8 mouse cellular contexts compared by ENCODE assay signal in the genomic region with DNA sequence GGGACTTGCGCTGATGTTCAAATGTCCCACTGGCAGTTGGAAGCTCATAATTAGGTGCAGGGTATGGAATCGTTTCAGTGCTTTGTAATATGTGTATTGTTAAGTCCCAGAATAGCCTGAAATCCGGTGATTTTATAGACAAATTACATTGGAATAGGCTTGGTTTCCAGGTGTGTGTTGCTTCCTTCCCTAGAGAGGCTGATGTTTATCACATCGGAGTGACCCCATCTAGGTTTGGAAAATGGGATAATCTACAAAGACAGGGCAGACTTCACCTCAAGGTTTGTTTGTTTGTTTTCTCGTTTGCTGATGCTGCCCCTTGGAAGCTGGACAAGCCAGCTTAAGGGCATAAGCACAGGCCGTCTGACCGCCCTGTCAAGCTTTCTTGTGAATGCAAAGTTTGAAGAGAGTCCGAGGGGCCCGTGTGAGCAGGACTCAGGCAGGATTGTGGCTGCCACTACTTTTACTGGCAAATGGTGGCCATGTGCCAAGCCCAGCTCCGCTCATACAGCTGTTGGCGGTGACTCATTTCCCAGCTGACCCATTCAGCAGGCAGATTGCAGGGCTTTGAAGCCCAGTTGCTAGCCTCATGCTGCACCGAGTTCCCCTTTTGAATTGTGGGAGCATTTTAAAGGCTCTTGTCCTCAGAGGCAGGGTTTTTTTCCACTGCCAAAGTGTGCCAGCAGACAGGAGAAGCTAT.
DNase-seq lines count a peak whose midpoint lies in the region; ATAC-seq and TF ChIP-seq lines count a peak whose summit lies in the region.

No protein-coding gene starts in this region.

- peak; percentile 73; the same call in 1 of the 2 replicates for TF ChIP-seq EP300 in heart, adult 2 months (IDR thresholded peaks at IDR 0.05; ENCODE audit: insufficient read depth, low read depth, low read length)

- no peaks in the 10 kb centered on the region for H3K79me2 ChIP-seq in heart, adult 2 months (replicated peaks; ENCODE audit: control insufficient read depth, insufficient read depth, low read length)

- TF ChIP-seq POLR2A in heart, adult 2 months (IDR thresholded peaks at IDR 0.05; ENCODE audit: insufficient read depth, low read depth, low read length): no peak
- TF ChIP-seq POLR2A in bone marrow macrophage, adult 2 months (IDR thresholded peaks at IDR 0.05; ENCODE audit: borderline replicate concordance, low read depth, low read length): no peak
- TF ChIP-seq POLR2A in thymus, adult 2 months (IDR thresholded peaks at IDR 0.05; ENCODE audit: control insufficient read depth, extremely low read depth, insufficient read depth, low read length, poor library complexity): no peak

- TF ChIP-seq CTCF in heart, adult 2 months (IDR thresholded peaks at IDR 0.05): no peak
- TF ChIP-seq CTCF in bone marrow macrophage, adult 2 months (IDR thresholded peaks at IDR 0.05; ENCODE audit: low read depth, low read length): no peak
- TF ChIP-seq CTCF in thymus, adult 2 months (IDR thresholded peaks at IDR 0.05; ENCODE audit: borderline replicate concordance, control insufficient read depth, extremely low read depth, insufficient read depth, low read length, poor library complexity): no peak

- no peak overlapping the region for H3K4me2 ChIP-seq in heart, embryonic 11.5 days

- no peak for ATAC-seq in heart, embryonic 11.5 days (replicated peaks; ENCODE audit: insufficient number of reproducible peaks, low FRiP score, low TSS enrichment)

- no peaks in the 10 kb centered on the region for H3K27me3 ChIP-seq in heart, adult 2 months (ENCODE audit: control insufficient read depth, insufficient read depth, low read length)
- no peaks in the 10 kb centered on the region for H3K27me3 ChIP-seq in heart, embryonic 11.5 days (ENCODE audit: control insufficient read depth, insufficient read depth, low read length)
- no peaks in the 10 kb centered on the region for H3K27me3 ChIP-seq in limb, embryonic 10.5 days (ENCODE audit: low read depth, poor library complexity, severe bottlenecking)
- no peaks in the 10 kb centered on the region for H3K27me3 ChIP-seq in thymus, adult 2 months (ENCODE audit: control insufficient read depth, insufficient read depth, low read length)

- H3K9me3 ChIP-seq in heart, embryonic 11.5 days (replicated peaks; ENCODE audit: control insufficient read depth, low read length): no peaks in the 10 kb centered on the region
- H3K9me3 ChIP-seq in limb, embryonic 10.5 days (replicated peaks): no peaks in the 10 kb centered on the region

- DNase-seq in heart, adult 2 months: peak; percentile 81 to 87
- peak; percentile 33 to 36 for DNase-seq in frontal cortex, postnatal 25 days (ENCODE audit: low spot score in 2 of 2)
- DNase-seq in kidney, adult 9 months: peak; percentile 60
- no peak for DNase-seq in limb, embryonic 10.5 days (ENCODE audit: low spot score)
- peak; percentile 24 to 30 for DNase-seq in natural killer cell, adult 2 months (ENCODE audit: low spot score in 2 of 2)
- DNase-seq in thymus, adult 2 months: no peak

- H3K9ac ChIP-seq in heart, adult 2 months (ENCODE audit: low read depth, low read length): no peak overlapping the region
- no peak overlapping the region for H3K9ac ChIP-seq in heart, embryonic 11.5 days (ENCODE audit: low read depth, low read length)

- no peak overlapping the region for H3K27ac ChIP-seq in heart, adult 2 months
- H3K27ac ChIP-seq in heart, embryonic 11.5 days (ENCODE audit: low read depth, low read length): no peak overlapping the region
- peak overlapping the region; percentile 95 for H3K27ac ChIP-seq in bone marrow macrophage, adult 2 months (ENCODE audit: insufficient read depth, low read depth, low read length)
- H3K27ac ChIP-seq in limb, embryonic 10.5 days: peak overlapping the region; percentile 50; the same call in 1 of the 2 replicates
- no peak overlapping the region for H3K27ac ChIP-seq in thymus, adult 2 months (ENCODE audit: control insufficient read depth, insufficient read depth, low read length)

- no peaks in the 10 kb centered on the region for H3K36me3 ChIP-seq in heart, adult 2 months (ENCODE audit: control insufficient read depth, insufficient read depth, low read length)
- no peaks in the 10 kb centered on the region for H3K36me3 ChIP-seq in heart, embryonic 11.5 days (ENCODE audit: control insufficient read depth, insufficient read depth, low read length)
- H3K36me3 ChIP-seq in limb, embryonic 10.5 days: no peaks in the 10 kb centered on the region
- no peaks in the 10 kb centered on the region for H3K36me3 ChIP-seq in thymus, adult 2 months (ENCODE audit: control insufficient read depth, insufficient read depth, low read length)

- H3K4me3 ChIP-seq in heart, adult 2 months: no peak overlapping the region
- H3K4me3 ChIP-seq in heart, embryonic 11.5 days (ENCODE audit: low read depth, low read length): no peak overlapping the region
- peak overlapping the region; percentile 21 for H3K4me3 ChIP-seq in bone marrow macrophage, adult 2 months (ENCODE audit: insufficient read depth, low read length)
- H3K4me3 ChIP-seq in limb, embryonic 10.5 days: no peak overlapping the region
- no peak overlapping the region for H3K4me3 ChIP-seq in thymus, adult 2 months (ENCODE audit: control insufficient read depth, insufficient read depth, low read length)

- peaks cover 8% of the 10 kb centered on the region for H3K4me1 ChIP-seq in heart, adult 2 months (ENCODE audit: control insufficient read depth, insufficient read depth, low read length)
- no peaks in the 10 kb centered on the region for H3K4me1 ChIP-seq in heart, embryonic 11.5 days (ENCODE audit: control insufficient read depth, insufficient read depth, low read length)
- peaks cover 31% of the 10 kb centered on the region for H3K4me1 ChIP-seq in bone marrow macrophage, adult 2 months (ENCODE audit: control insufficient read depth, insufficient read depth, low read length)
- H3K4me1 ChIP-seq in limb, embryonic 10.5 days: peaks cover 5% of the 10 kb centered on the region; the same call in 1 of the 2 replicates
- no peaks in the 10 kb centered on the region for H3K4me1 ChIP-seq in thymus, adult 2 months (replicated peaks; ENCODE audit: control insufficient read depth, insufficient read depth, low read length)

- intact Hi-C loops in heart, adult 2 months (cut with DNase I): loop anchor here (5.0 kb wide), 1 partner anchor 34 kb away; no protein-coding TSS in a partner anchor

- WGBS in heart, adult 2 months: 29% methylated on average over 12 of the region's 12 CpGs
- WGBS in heart, embryonic 11.5 days (ENCODE audit: insufficient replicate concordance): 65% methylated on average over 12 of the region's 12 CpGs
- 76% methylated on average over 12 of the region's 12 CpGs for WGBS in limb, embryonic 10.5 days
- 65% methylated on average over 12 of the region's 12 CpGs for WGBS in thymus, adult 2 months

Comparison
In these comparisons a context has a peak if more than half of its experiments do, and no peak if none do; other contexts are left out.
1. DNase-seq: peak in heart, adult 2 months (2 of 2), frontal cortex, postnatal 25 days (2 of 2), kidney, adult 9 months (single experiment) and natural killer cell, adult 2 months (2 of 2); none in limb, embryonic 10.5 days (single experiment) and thymus, adult 2 months (single experiment).
2. H3K27ac ChIP-seq: peak in bone marrow macrophage, adult 2 months (single experiment) and limb, embryonic 10.5 days (single experiment); none in heart, adult 2 months (single experiment), heart, embryonic 11.5 days (single experiment) and thymus, adult 2 months (single experiment).